Mouse (Mus musculus) liver, embryonic 16.5 days (tissue): Measurements from ENCODE around the gene LTO1. TPM values are rescaled to one million over a fixed set of nuclear protein-coding genes. Genes with fewer than 3 reads are reported as not detected.
"Not testable (repeated sequence)": the region's sequence is repeated elsewhere in the genome, so short reads cannot be mapped to it uniquely, and the experiment has no call there.

Experiments used
- ATAC-seq: fragments of 200-750 bp; cut with Nextera tagmentation; 2 replicates; pipeline ENCODE4 v1.8.0; 2017; ENCODE audit warnings: low read depth, mild to moderate bottlenecking, moderate number of reproducible peaks, moderate library complexity
- H3K27ac ChIP-seq: fragments of 300-500 bp; sonication (generic); 2 replicates; pipeline ENCODE4 v1.5.1; 2014; ENCODE audit warnings: mild to moderate bottlenecking, low read length
- H3K27me3 ChIP-seq: fragments of 300-500 bp; sonication (generic); 2 replicates; pipeline ENCODE4 v1.6.1; 2014; ENCODE audit warnings: low read depth, low read length, mixed read lengths; ENCODE audit not compliant: control insufficient read depth, insufficient read depth
- H3K36me3 ChIP-seq: fragments of 300-500 bp; sonication (generic); 2 replicates; pipeline ENCODE4 v1.6.1; 2014; ENCODE audit warnings: mild to moderate bottlenecking; ENCODE audit not compliant: control insufficient read depth, insufficient read depth
- H3K4me1 ChIP-seq: fragments of 300-500 bp; sonication (generic); 2 replicates; pipeline ENCODE4 v1.6.1; 2014; ENCODE audit warnings: low read depth, low read length, mixed read lengths; ENCODE audit not compliant: control insufficient read depth
- H3K4me2 ChIP-seq: fragments of 300-500 bp; sonication (generic); 2 replicates; pipeline ENCODE4 v1.6.1; 2014; ENCODE audit warnings: low read depth, low read length, mixed read lengths
- H3K4me3 ChIP-seq: fragments of 300-500 bp; sonication (generic); 2 replicates; pipeline ENCODE4 v1.5.1; 2014; ENCODE audit warnings: low read depth, mild to moderate bottlenecking, low read length
- H3K9ac ChIP-seq: fragments of 300-500 bp; sonication (generic); 2 replicates; pipeline ENCODE4 v1.6.1; 2014; ENCODE audit warnings: low read depth, low read length
- H3K9me3 ChIP-seq: fragments of 300-500 bp; sonication (generic); replicated peaks from 2 replicates; pipeline ENCODE4 v1.6.1; 2016; ENCODE audit warnings: low read length; ENCODE audit not compliant: control insufficient read depth
- whole genome bisulfite sequencing: fragments of 180-500 bp; shearing (Covaris S2); extraction: QIAGEN DNeasy Blood & Tissue Kit; methylation state at CpG from one replicate; pipeline ENCODE4 v1.1.7; 2014; ENCODE audit not compliant: insufficient replicate concordance; 5-methylcytosine and 5-hydroxymethylcytosine counted together
- polyA plus RNA-seq: library from polyadenylated mRNA; unstranded; fragments of >200 nt; fragmentation: Nextera tagmentation; extraction: Ambion mirVana; gene quantifications from 2 replicates; pipeline ENCODE4 v1.2.1, GENCODE M21; 2015

The LTO1 gene
- polyA plus RNA-seq, 1 experiment from 2014 or later: 8.8 TPM

DNA sequence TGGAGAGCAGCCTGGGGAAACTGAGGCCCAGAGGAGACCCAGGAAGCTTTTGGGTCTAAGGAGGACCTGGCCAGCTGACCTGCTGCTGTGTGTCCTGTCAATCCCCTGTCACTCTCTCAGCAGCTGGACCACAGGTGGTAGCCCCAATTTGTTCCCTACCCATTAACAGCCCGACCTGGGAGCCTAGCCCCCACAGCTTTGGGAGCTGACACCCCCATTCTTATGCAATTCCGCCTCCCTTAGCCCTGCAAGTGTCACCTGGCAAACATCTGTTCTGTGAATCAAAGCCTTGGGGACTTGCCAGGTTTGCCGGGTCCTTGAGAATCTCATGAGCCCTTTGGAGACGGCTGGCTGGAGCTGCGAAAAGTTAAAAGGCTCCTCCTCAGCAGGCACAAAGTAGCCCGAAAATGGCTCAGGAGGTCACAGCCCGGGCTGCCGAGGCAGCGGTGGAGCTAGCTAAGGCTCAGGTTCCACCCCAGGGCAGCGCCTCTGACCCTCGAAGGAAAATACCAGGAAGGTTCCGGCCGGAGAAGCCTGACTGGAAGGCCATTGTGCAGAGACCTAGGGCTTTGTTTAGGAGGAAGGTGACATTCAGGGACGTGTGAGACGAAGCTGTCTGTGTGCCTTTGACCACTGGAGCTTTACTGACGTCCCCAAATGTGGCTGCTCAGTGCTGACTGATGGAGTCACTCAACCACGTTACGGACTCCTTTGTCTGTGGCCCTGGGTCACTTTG, 26.2 kb upstream of the LTO1 start:
- H3K27me3 ChIP-seq: peaks cover 13% of the 10 kb centered on the region

GRCm38 (mm10) chr7:144890661-144891060, 24.2 kb upstream of the LTO1 start:
- not testable (repeated sequence) for ATAC-seq, H3K9ac ChIP-seq, H3K4me2 ChIP-seq, H3K4me3 ChIP-seq, H3K36me3 ChIP-seq, H3K9me3 ChIP-seq, H3K27ac ChIP-seq, H3K4me1 ChIP-seq
- peaks cover 26% of the 10 kb centered on the region for H3K27me3 ChIP-seq
- 81% methylated on average over 1 of the region's 1 CpGs for WGBS

More for the DNA sequence above, 26.2 kb upstream of the LTO1 start:
- Histone ChIP-seq H3K4me3 (no peak overlapping the region), H3K4me1 (no peaks in the 10 kb centered on the region), H3K27ac (no peak overlapping the region), H3K36me3 (no peaks in the 10 kb centered on the region), H3K9me3 (no peaks in the 10 kb centered on the region), H3K4me2 (no peak overlapping the region), H3K9ac (no peak overlapping the region)
- WGBS: 12% methylated on average over 18 of the region's 18 CpGs
- ATAC-seq: no peak

DNA sequence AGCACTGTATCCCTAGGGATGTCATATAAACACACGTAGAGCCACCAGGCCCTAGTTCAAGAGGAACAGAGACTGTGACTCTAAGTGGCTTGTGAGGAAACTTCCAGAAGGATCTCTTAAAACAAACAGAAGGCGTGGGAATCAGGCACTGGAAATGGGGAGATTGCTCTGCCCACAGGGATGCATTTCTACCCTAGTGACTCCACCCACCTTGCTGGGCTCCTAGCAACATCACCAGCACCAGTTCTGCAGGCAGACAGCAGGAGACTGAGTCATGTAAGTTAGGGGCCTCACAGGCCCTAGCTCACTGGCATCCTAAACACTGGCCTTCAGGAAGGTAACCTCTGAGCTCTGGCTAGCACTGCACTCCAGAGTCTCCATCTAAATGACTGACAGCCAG, 23.0 kb upstream of the LTO1 start:
- no peak overlapping the region for H3K9ac ChIP-seq
- ATAC-seq: no peak
- no peak overlapping the region for H3K4me3 ChIP-seq
- WGBS: 61% methylated on average over 2 of the region's 2 CpGs
- no peaks in the 10 kb centered on the region for H3K36me3 ChIP-seq
- no peak overlapping the region for H3K27ac ChIP-seq
- H3K4me1 ChIP-seq: peaks cover 10% of the 10 kb centered on the region
- no peak overlapping the region for H3K4me2 ChIP-seq
- H3K9me3 ChIP-seq: no peaks in the 10 kb centered on the region
- peaks cover 38% of the 10 kb centered on the region for H3K27me3 ChIP-seq

GRCm38 (mm10) chr7:144892322-144892721, 22.6 kb upstream of the LTO1 start:
- Histone ChIP-seq H3K4me2 (no peak overlapping the region), H3K27ac (no peak overlapping the region), H3K9me3 (no peaks in the 10 kb centered on the region), H3K4me3 (no peak overlapping the region), H3K27me3 (peaks cover 42% of the 10 kb centered on the region), H3K4me1 (peaks cover 10% of the 10 kb centered on the region), H3K9ac (no peak overlapping the region), H3K36me3 (no peaks in the 10 kb centered on the region)
- ATAC-seq: no peak
- WGBS: 31% methylated on average over 6 of the region's 6 CpGs

GRCm38 (mm10) chr7:144894191-144894590, 20.7 kb upstream of the LTO1 start:
- H3K27me3 ChIP-seq: peaks cover 53% of the 10 kb centered on the region
- H3K4me1 ChIP-seq: peaks cover 10% of the 10 kb centered on the region

DNA sequence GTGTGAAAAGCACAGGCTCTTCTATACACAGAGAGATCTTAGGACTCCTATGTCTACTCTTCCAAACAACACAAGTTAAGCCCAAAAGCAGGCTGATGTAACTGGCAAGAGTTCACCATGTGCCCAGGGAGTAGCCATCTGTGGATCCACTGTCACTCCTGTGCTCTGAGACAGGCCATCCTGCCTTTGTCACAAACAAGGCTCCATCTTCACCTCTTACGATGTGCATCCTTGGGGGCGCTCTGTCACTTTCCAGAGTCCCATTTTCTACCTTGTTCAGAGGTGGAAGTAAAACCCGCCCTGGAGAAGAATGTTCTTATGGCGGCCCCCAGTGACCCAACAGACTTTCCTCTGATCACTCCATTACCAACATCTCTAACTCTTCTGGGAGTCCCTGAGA, 20.2 kb upstream of the LTO1 start:
- ATAC-seq: no peak
- Histone ChIP-seq H3K27ac (no peak overlapping the region), H3K36me3 (no peaks in the 10 kb centered on the region), H3K9ac (no peak overlapping the region), H3K4me1 (peaks cover 10% of the 10 kb centered on the region), H3K4me3 (no peak overlapping the region), H3K9me3 (no peaks in the 10 kb centered on the region), H3K27me3 (peaks cover 52% of the 10 kb centered on the region), H3K4me2 (no peak overlapping the region)
- WGBS: 8% methylated on average over 4 of the region's 4 CpGs

More at GRCm38 (mm10) chr7:144894191-144894590, 20.7 kb upstream of the LTO1 start:
- Histone ChIP-seq H3K9ac (no peak overlapping the region), H3K9me3 (no peaks in the 10 kb centered on the region), H3K36me3 (no peaks in the 10 kb centered on the region), H3K4me2 (no peak overlapping the region), H3K27ac (no peak overlapping the region), H3K4me3 (no peak overlapping the region)
- no peak for ATAC-seq
- 8% methylated on average over 5 of the region's 5 CpGs for WGBS

- Histone ChIP-seq H3K4me1 (peaks cover 10% of the 10 kb centered on the region), H3K4me3 (peak overlapping the region; percentile 46), H3K9me3 (no peaks in the 10 kb centered on the region), H3K4me2 (peak overlapping the region; percentile 56), H3K36me3 (no peaks in the 10 kb centered on the region), H3K27ac (no peak overlapping the region), H3K27me3 (peaks cover 51% of the 10 kb centered on the region), H3K9ac (no peak overlapping the region; the same call in 1 of the 2 replicates)
- ATAC-seq: peak; percentile 50; the same call in 1 of the 2 replicates
- WGBS: 1% methylated on average over 37 of the region's 37 CpGs
Observed at GRCm38 (mm10) chr7:144895305-144896111, 19.4 kb upstream of the LTO1 start.

DNA sequence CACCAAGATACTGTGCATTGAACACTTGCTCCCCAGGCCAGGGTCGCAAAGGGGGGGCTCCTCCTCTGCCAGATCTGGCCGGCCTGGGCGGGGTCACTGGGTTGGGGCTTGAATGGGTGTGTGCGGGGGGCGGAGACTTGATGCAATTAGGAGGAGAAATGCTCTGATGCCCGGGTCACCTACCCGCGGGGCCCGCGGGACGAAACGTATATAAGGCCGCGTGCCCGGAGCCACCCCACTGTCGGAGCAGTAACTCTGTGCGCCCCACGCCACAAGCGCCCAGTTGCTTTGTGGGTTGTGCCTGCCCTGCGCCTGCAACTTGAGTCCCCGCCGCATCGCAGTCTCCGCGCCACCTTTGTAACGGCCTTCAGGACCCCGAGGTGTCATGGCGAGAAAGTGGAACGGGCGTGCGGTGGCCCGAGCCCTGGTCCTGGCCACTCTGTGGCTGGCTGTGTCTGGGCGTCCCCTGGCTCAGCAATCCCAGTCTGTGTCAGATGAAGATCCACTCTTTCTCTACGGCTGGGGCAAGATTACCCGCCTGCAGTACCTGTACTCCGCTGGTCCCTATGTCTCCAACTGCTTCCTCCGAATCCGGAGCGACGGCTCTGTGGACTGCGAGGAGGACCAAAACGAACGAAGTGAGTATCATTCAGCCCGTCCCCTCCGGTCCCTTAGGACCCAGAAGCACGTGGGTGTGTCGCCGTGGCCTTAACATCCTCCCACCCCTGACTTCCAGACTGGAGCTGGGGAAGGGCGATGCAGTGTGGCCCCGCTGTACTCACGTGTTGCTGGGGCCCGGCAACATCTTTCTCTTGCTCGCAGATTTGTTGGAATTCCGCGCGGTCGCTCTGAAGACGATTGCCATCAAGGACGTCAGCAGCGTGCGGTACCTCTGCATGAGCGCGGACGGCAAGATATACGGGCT, 18.3 kb upstream of the LTO1 start, which contains the start of gene Fgf15:
Gene Fgf15, plus strand, starts transcription at position 238 of the 925 bp plus-strand sequence.
- peaks cover 10% of the 10 kb centered on the region for H3K4me1 ChIP-seq
- 0 out of 2 replicates have a peak, but pooled peaks have one; percentile 37 for ATAC-seq
- no peaks in the 10 kb centered on the region for H3K36me3 ChIP-seq
- H3K27me3 ChIP-seq: peaks cover 53% of the 10 kb centered on the region
- no peak within 1 kb of the TSS; the same call in 1 of the 2 replicates for H3K9ac ChIP-seq
- peak within 1 kb of the TSS; percentile 46 for H3K4me3 ChIP-seq
- no peak within 1 kb of the TSS for H3K27ac ChIP-seq
- peak within 1 kb of the TSS; percentile 56 for H3K4me2 ChIP-seq
- WGBS: under 1% methylated on average over 65 of the region's 65 CpGs
- no peaks in the 10 kb centered on the region for H3K9me3 ChIP-seq
